Mouse (Mus musculus) lung, adult 2 months (tissue): ENCODE results near the gene Gpc6.

Source experiments
- CTCF ChIP-seq: fragments of 200-500 bp; IDR thresholded peaks from 2 replicates; pipeline ENCODE4 v1.5.1; 2011; ENCODE audit warnings: mild to moderate bottlenecking, low read length, control low read depth; ENCODE audit not compliant: insufficient read depth
- POLR2A ChIP-seq: fragments of 200-500 bp; IDR thresholded peaks from 2 replicates; pipeline ENCODE4 v1.6.1; 2011; ENCODE audit warnings: low read depth, mild to moderate bottlenecking, control low read depth, low read length, borderline replicate concordance; ENCODE audit errors: extremely low read depth

DNA sequence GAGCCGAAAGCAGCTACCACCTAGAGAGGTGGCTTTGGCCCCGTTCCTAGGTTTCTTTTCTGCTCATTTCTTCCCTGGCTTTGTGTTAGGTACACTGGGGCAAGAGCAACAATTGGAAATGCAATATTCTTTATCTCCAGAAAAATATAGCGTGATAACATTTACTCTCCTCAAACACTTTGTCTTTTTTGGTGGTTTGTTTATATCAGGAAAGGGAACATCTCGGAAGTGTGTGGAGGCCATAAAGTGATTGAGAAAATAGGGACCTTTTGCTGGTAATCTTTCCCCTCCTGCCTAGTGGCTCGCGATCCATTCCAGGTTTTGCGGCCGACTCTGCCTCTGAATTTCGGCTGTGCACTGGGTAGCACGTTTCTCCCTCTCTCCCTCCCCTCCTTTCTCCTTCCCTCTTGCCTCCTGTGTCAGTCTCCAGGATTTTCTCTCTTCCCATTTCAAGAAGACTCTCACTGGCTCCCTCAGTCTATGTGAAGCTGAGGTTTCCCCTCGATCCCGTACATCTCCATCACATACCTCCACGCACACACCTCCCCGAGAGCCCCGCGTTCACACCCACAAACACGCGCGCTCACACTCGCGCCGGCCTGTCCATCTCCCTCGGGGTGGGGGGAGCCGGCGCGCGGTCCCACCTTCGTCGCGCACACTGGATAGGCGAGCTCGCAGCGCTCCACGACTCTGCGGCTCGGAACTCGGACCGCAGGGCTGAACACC lies at the start of gene Gpc6:
- no peak for TF ChIP-seq CTCF
- no peak for TF ChIP-seq POLR2A
